Mouse (Mus musculus) liver, adult 2 months (tissue): Measurements from ENCODE around the gene Podxl2.

Experiments used
- CTCF ChIP-seq: fragments of 200-500 bp; IDR thresholded peaks from 2 replicates; pipeline ENCODE4 v1.5.1; 2011; ENCODE audit warnings: low read depth, low read length, control low read depth
- POLR2A ChIP-seq: fragments of 200-500 bp; IDR thresholded peaks from 2 replicates; pipeline ENCODE4 v1.6.1; 2011; ENCODE audit warnings: low read length, control low read depth; ENCODE audit not compliant: insufficient read depth; ENCODE audit errors: extremely low read depth

DNA sequence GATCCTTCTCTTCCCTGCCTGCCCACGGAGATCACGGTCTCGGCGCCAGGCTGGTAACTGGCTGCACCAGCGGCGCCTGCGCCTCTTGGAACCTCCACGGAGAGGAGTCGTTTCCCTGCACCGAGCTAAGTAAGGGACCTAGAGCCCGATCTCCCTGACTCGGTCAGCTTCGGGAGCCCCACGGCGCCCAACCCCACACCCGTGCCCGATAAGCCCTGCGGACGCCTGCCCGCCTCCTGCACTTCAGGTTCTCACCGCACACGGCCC lies 33.4 kb downstream of the Podxl2 start:
- no peak for TF ChIP-seq CTCF
- TF ChIP-seq POLR2A = no peak
